Mouse (Mus musculus) heart, postnatal 0 days (tissue): Measurements from ENCODE around the gene Fgfr2.

Source experiments
- CTCF ChIP-seq: IDR thresholded peaks from 2 replicates; pipeline ENCODE4 v1.5.1; 2016; ENCODE audit warnings: antibody characterized with exemption, control low read depth, low read depth
- EP300 ChIP-seq: IDR thresholded peaks from 2 replicates; pipeline ENCODE4 v1.6.1; 2016; ENCODE audit warnings: antibody characterized with exemption, low read depth

DNA sequence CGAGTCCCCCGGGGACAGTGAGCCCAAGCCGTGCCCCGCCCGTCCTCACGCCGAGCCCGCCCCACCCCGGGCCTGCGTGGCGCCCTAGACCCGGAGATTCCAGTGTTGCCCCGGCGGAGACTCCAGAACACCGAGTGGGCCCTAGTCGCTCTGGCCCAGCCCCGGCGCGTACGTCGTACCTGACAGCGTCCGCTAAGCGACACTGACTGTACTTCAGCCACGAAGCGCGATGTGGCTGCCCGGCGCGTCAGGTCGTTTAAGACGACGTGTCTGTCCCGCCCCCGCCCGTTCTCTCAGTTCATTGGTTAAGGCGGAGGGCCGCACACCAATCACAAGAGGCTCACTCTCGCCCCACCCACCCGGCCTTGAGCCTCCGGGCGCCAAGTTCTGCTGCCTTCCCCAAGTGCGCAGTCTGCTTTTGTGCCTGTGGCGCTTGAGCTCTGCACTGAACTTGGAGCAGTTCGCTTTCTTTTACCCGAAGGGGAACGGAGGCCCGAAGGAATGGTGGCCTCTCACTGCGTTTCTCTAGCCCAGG is 547.0 kb downstream of the Fgfr2 start, which contains the start of gene Oat:
- TF ChIP-seq CTCF (no peak; the same call in 1 of the 2 replicates), EP300 (no peak)
